Mouse (Mus musculus): Measurements from ENCODE around the gene Fastk. TPM values are rescaled to one million over a fixed set of nuclear protein-coding genes. Genes with fewer than 3 reads are reported as not detected.
"Not testable (repeated sequence)": the region's sequence is repeated elsewhere in the genome, so short reads cannot be mapped to it uniquely, and the experiment has no call there.

Gene Fastk
- polyA plus RNA-seq, 1 experiment from 2014 or later = 91.5 TPM

- 88% methylated on average over 11 of the region's 11 CpGs for whole genome bisulfite sequencing
- H3K9me3 ChIP-seq (ENCODE audit: low read depth, low read length) = no peaks in the 10 kb centered on the region
- H3K4me2 ChIP-seq = no peak overlapping the region
- H3K4me3 ChIP-seq (ENCODE audit: low read depth, low read length) = no peak overlapping the region
- no peak for DNase-seq
- peaks cover 24% of the 10 kb centered on the region; the same call in 1 of the 2 replicates for H3K36me3 ChIP-seq (ENCODE audit: insufficient read depth)
- H3K9ac ChIP-seq = no peak overlapping the region
- no peaks in the 10 kb centered on the region for H3K4me1 ChIP-seq (ENCODE audit: insufficient read depth)
- no peaks in the 10 kb centered on the region for H3K27me3 ChIP-seq (ENCODE audit: insufficient read depth, low read length)
- no peak overlapping the region for H3K27ac ChIP-seq (ENCODE audit: low read depth)
- TF ChIP-seq CTCF (IDR thresholded peaks at IDR 0.05; ENCODE audit: low read depth) = no peak
- no peak for ATAC-seq (ENCODE audit: insufficient read depth)
Measured at GRCm38 (mm10) chr5:24400362-24400761, 44.7 kb downstream of the Fastk start.

GRCm38 (mm10) chr5:24399686-24400085, 45.4 kb downstream of the Fastk start:
- no peak for TF ChIP-seq CTCF (IDR thresholded peaks at IDR 0.05; ENCODE audit: low read depth)
- Histone ChIP-seq H3K36me3 (ENCODE audit: insufficient read depth) (peaks cover 24% of the 10 kb centered on the region; the same call in 1 of the 2 replicates), H3K4me2 (no peak overlapping the region), H3K9ac (no peak overlapping the region), H3K9me3 (ENCODE audit: low read depth, low read length) (no peaks in the 10 kb centered on the region), H3K4me3 (ENCODE audit: low read depth, low read length) (no peak overlapping the region), H3K27ac (ENCODE audit: low read depth) (no peak overlapping the region), H3K4me1 (ENCODE audit: insufficient read depth) (no peaks in the 10 kb centered on the region), H3K27me3 (ENCODE audit: insufficient read depth, low read length) (no peaks in the 10 kb centered on the region)
- WGBS = 70% methylated on average over 10 of the region's 10 CpGs
- ATAC-seq (ENCODE audit: insufficient read depth) (no peak), DNase-seq (no peak)

DNA sequence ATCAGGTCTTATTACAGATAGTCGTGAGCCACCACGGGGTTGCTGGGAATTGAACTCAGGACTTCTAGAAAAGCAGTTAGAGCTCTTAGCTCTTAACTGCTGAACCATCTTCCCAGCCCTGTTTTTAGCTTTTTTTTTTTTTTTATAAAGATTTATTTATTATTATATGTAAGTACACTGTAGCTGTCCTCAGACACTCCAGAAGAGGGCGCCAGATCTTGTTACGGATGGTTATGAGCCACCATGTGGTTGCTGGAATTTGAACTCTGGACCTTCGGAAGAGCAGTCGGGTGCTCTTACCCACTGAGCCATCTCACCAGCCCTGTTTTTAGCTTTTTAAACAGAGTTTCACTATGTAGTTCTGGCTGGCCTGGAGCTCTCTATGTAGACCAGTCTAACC, 48.8 kb downstream of the Fastk start:
- H3K27ac ChIP-seq (ENCODE audit: low read depth); H3K4me3 ChIP-seq (ENCODE audit: low read depth, low read length); ATAC-seq (ENCODE audit: insufficient read depth): not testable (repeated sequence)

DNA sequence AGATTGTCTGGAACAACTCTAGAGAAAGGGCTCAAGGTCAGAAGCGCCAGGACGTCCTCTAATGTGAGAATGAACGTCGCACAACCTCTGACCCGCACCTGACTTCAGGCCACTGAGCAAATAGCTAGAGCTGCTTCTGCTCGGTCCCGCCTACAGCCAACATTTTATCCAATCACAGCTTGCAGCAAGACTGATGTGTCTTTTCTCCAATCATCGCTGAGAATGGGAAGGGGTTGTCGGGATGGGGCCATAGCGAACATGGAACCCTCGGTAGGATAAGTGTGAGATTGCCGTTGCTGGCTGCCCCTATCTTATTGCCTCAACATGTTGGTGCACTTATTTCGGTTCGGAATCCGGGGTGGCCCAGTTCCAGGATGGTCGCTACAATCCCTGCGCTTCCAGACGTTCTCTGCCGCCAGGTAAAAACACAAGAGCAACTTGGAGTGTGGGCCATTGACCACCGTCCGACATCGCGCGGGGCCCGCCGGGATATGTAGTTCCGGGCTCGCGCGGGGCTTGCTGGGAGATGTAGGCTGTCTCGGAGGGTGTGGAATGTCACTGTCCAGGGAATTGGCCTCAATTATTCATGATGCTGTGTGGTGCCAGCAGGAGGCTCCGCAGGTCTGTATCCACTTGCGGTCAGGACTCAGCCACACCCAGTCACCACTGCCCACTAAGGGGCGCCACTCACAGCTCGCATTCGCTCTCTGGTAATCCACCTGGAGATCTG, 50.8 kb downstream of the Fastk start:
- Histone ChIP-seq H3K4me2 (peak overlapping the region; percentile 72), H3K9ac (peak overlapping the region; percentile 47), H3K9me3 (ENCODE audit: low read depth, low read length) (no peaks in the 10 kb centered on the region), H3K36me3 (ENCODE audit: insufficient read depth) (no peaks in the 10 kb centered on the region), H3K4me3 (ENCODE audit: low read depth, low read length) (peak overlapping the region; percentile 54), H3K27ac (ENCODE audit: low read depth) (peak overlapping the region; percentile 65; the same call in 1 of the 2 replicates), H3K27me3 (ENCODE audit: insufficient read depth, low read length) (no peaks in the 10 kb centered on the region), H3K4me1 (ENCODE audit: insufficient read depth) (no peaks in the 10 kb centered on the region)
- DNase-seq (peak; percentile 97), ATAC-seq (ENCODE audit: insufficient read depth) (peak; percentile 98)
- under 1% methylated on average over 36 of the region's 36 CpGs for WGBS
- TF ChIP-seq CTCF (IDR thresholded peaks at IDR 0.05; ENCODE audit: low read depth) = peak; percentile 81

More for the DNA sequence above, 48.8 kb downstream of the Fastk start:
- H3K4me2 ChIP-seq; H3K4me1 ChIP-seq (ENCODE audit: insufficient read depth); H3K9me3 ChIP-seq (ENCODE audit: low read depth, low read length); H3K9ac ChIP-seq; H3K36me3 ChIP-seq (ENCODE audit: insufficient read depth); DNase-seq; H3K27me3 ChIP-seq (ENCODE audit: insufficient read depth, low read length): not testable (repeated sequence)
- WGBS = 92% methylated on average over 6 of the region's 6 CpGs

DNA sequence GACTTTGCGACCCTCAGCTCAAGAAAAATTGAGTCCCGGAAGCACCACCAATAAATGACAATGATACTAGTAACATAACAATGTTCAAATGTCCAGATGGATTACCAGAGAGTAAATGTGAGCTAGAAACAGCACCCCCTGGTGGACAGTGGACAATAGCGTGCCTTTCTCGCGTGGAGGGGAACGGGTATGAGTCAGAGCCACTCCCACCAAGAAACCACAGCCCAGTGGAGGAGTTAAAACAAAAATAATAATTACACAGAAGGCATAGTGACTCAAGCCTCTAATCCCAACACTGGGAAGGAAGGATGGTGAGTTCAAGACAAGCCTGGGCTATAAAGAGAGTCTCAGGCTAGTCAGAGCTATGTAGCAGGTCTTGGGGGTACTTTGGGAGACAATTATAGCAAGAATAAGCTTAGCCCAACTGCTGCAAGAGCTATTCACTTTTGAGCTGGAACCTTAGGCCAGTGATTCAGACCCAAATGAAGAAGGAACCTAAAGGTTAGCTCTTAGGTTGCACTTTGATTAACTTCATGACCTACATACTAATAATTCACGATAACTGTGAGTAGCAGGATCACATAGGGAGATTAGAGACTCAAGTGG, 51.6 kb downstream of the Fastk start, which contains the start of gene Abcb8:
Gene Abcb8 (plus strand): TSS at position 272 of the 606 bp plus-strand sequence.
- H3K4me1 ChIP-seq (ENCODE audit: insufficient read depth) = no peaks in the 10 kb centered on the region
- H3K27me3 ChIP-seq (ENCODE audit: insufficient read depth, low read length) = peaks cover 4% of the 10 kb centered on the region
- H3K36me3 ChIP-seq (ENCODE audit: insufficient read depth) = no peaks in the 10 kb centered on the region
- peak within 1 kb of the TSS; percentile 65; the same call in 1 of the 2 replicates for H3K27ac ChIP-seq (ENCODE audit: low read depth)
- peak; percentile 85 for TF ChIP-seq CTCF (IDR thresholded peaks at IDR 0.05; ENCODE audit: low read depth)
- 18% methylated on average over 7 of the region's 7 CpGs for WGBS
- peak within 1 kb of the TSS; percentile 47 for H3K9ac ChIP-seq
- H3K4me2 ChIP-seq = peak within 1 kb of the TSS; percentile 72
- H3K9me3 ChIP-seq (ENCODE audit: low read depth, low read length) = no peaks in the 10 kb centered on the region
- peak within 1 kb of the TSS; percentile 54 for H3K4me3 ChIP-seq (ENCODE audit: low read depth, low read length)
- ATAC-seq (ENCODE audit: insufficient read depth) (no peak), DNase-seq (peak; percentile 87)

DNA sequence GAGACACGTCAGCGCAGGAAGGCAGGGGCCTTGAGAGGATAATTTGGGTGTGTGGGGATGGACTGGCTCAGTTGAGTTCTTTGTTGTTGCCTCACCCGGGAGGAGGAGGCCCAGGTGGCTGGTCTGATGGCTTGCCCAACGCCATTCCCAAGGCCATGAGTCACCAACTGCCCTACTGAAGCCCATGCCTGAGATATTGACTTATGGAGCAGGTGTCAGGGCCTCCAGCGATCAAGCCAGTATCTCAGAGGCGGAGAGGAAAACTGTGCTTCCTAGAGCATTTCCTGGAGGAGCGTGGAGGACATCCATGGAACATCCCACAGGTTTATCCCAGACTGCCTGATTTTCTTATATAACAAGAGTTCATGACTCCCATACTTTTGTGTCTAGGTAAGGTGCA, 52.4 kb downstream of the Fastk start:
- ATAC-seq (ENCODE audit: insufficient read depth) (no peak), DNase-seq (no peak)
- H3K27me3 ChIP-seq (ENCODE audit: insufficient read depth, low read length) = peaks cover 12% of the 10 kb centered on the region
- no peaks in the 10 kb centered on the region for H3K9me3 ChIP-seq (ENCODE audit: low read depth, low read length)
- 0 out of 2 replicates have a peak, but pooled peaks cover 4% of the 10 kb centered on the region for H3K4me1 ChIP-seq (ENCODE audit: insufficient read depth)
- H3K4me3 ChIP-seq (ENCODE audit: low read depth, low read length) = no peak overlapping the region
- no peak overlapping the region for H3K4me2 ChIP-seq
- H3K27ac ChIP-seq (ENCODE audit: low read depth) = no peak overlapping the region
- 66% methylated on average over 7 of the region's 7 CpGs for WGBS
- H3K9ac ChIP-seq = no peak overlapping the region
- no peaks in the 10 kb centered on the region for H3K36me3 ChIP-seq (ENCODE audit: insufficient read depth)
- no peak for TF ChIP-seq CTCF (IDR thresholded peaks at IDR 0.05; ENCODE audit: low read depth)

GRCm38 (mm10) chr5:24391864-24392263, 53.2 kb downstream of the Fastk start, which contains the start of gene Atg9b:
Atg9b (minus strand) TSS chr5:24392143.
- no peak within 1 kb of the TSS for H3K4me2 ChIP-seq
- no peaks in the 10 kb centered on the region for H3K9me3 ChIP-seq (ENCODE audit: low read depth, low read length)
- TF ChIP-seq CTCF (IDR thresholded peaks at IDR 0.05; ENCODE audit: low read depth) = no peak
- H3K27ac ChIP-seq (ENCODE audit: low read depth) = no peak within 1 kb of the TSS
- no peaks in the 10 kb centered on the region for H3K36me3 ChIP-seq (ENCODE audit: insufficient read depth)
- H3K9ac ChIP-seq = no peak within 1 kb of the TSS
- H3K27me3 ChIP-seq (ENCODE audit: insufficient read depth, low read length) = peaks cover 20% of the 10 kb centered on the region
- H3K4me1 ChIP-seq (ENCODE audit: insufficient read depth) = 0 out of 2 replicates have a peak, but pooled peaks cover 4% of the 10 kb centered on the region
- WGBS = 81% methylated on average over 7 of the region's 7 CpGs
- ATAC-seq (ENCODE audit: insufficient read depth) (no peak), DNase-seq (no peak)
- no peak within 1 kb of the TSS for H3K4me3 ChIP-seq (ENCODE audit: low read depth, low read length)

Data from lung, embryonic 14.5 days (tissue).